Mouse (Mus musculus): ENCODE measurements at regions not wholly inside any gene's neighbourhood (a gene's known extent, or its start where the extent isn't known, plus 50 kb on each side); places are given as distances from the start of the nearest gene placed in this dataset.

GRCm38 (mm10) chr3:142979161-142979560 lies 97.4 kb upstream of the Pkn2 start:
- Histone ChIP-seq H3K27ac (no peak overlapping the region), H3K36me3 (no peaks in the 10 kb centered on the region), H3K27me3 (no peaks in the 10 kb centered on the region), H3K4me1 (no peaks in the 10 kb centered on the region), H3K4me3 (no peak overlapping the region), H3K9ac (no peak overlapping the region), H3K9me3 (no peaks in the 10 kb centered on the region), H3K4me2 (no peak overlapping the region)
- no peak for ATAC-seq (ENCODE audit: insufficient number of reproducible peaks, insufficient read depth, low FRiP score, low TSS enrichment, low read depth)
- 31% methylated on average over 4 of the region's 4 CpGs for WGBS

- Histone ChIP-seq H3K4me3 (no peak overlapping the region), H3K27ac (no peak overlapping the region), H3K36me3 (no peaks in the 10 kb centered on the region), H3K27me3 (no peaks in the 10 kb centered on the region), H3K4me1 (no peaks in the 10 kb centered on the region), H3K4me2 (no peak overlapping the region), H3K9me3 (no peaks in the 10 kb centered on the region), H3K9ac (no peak overlapping the region)
- ATAC-seq (ENCODE audit: insufficient number of reproducible peaks, insufficient read depth, low FRiP score, low TSS enrichment, low read depth), result no peak
- WGBS, result 83% methylated on average over 7 of the region's 7 CpGs
Observed at GRCm38 (mm10) chr3:142976519-142977394, 95.0 kb upstream of the Pkn2 start.

GRCm38 (mm10) chr3:142975606-142976005 lies 93.8 kb upstream of the Pkn2 start:
- Histone ChIP-seq H3K27ac (no peak overlapping the region), H3K9me3 (no peaks in the 10 kb centered on the region), H3K4me3 (no peak overlapping the region), H3K27me3 (no peaks in the 10 kb centered on the region), H3K4me1 (no peaks in the 10 kb centered on the region), H3K9ac (no peak overlapping the region), H3K36me3 (no peaks in the 10 kb centered on the region), H3K4me2 (no peak overlapping the region)
- 87% methylated on average over 8 of the region's 8 CpGs for WGBS
- no peak for ATAC-seq (ENCODE audit: insufficient number of reproducible peaks, insufficient read depth, low FRiP score, low TSS enrichment, low read depth)

GRCm38 (mm10) chr3:142969501-142969900 lies 87.7 kb upstream of the Pkn2 start:
- Histone ChIP-seq H3K27me3 (no peaks in the 10 kb centered on the region), H3K27ac (no peak overlapping the region), H3K36me3 (no peaks in the 10 kb centered on the region), H3K9me3 (no peaks in the 10 kb centered on the region), H3K4me3 (no peak overlapping the region), H3K4me1 (no peaks in the 10 kb centered on the region), H3K9ac (no peak overlapping the region), H3K4me2 (no peak overlapping the region)
- WGBS, result 71% methylated on average over 2 of the region's 2 CpGs
- ATAC-seq (ENCODE audit: insufficient number of reproducible peaks, insufficient read depth, low FRiP score, low TSS enrichment, low read depth), result no peak

- H3K27ac ChIP-seq, result no peak overlapping the region
- H3K4me1 ChIP-seq, result no peaks in the 10 kb centered on the region
- H3K36me3 ChIP-seq, result no peaks in the 10 kb centered on the region
- no peak for ATAC-seq (ENCODE audit: insufficient number of reproducible peaks, insufficient read depth, low FRiP score, low TSS enrichment, low read depth)
- no peaks in the 10 kb centered on the region for H3K27me3 ChIP-seq
- no peak overlapping the region for H3K4me2 ChIP-seq
- 66% methylated on average over 4 of the region's 4 CpGs for WGBS
- H3K9me3 ChIP-seq, result no peaks in the 10 kb centered on the region
- H3K4me3 ChIP-seq, result no peak overlapping the region
- no peak overlapping the region for H3K9ac ChIP-seq
Observed at GRCm38 (mm10) chr3:142965604-142966003, 83.8 kb upstream of the Pkn2 start.

- no peak for ATAC-seq (ENCODE audit: insufficient number of reproducible peaks, insufficient read depth, low FRiP score, low TSS enrichment, low read depth)
- Histone ChIP-seq H3K36me3 (no peaks in the 10 kb centered on the region), H3K4me1 (no peaks in the 10 kb centered on the region), H3K4me2 (no peak overlapping the region), H3K27ac (no peak overlapping the region), H3K27me3 (no peaks in the 10 kb centered on the region), H3K9me3 (no peaks in the 10 kb centered on the region), H3K9ac (no peak overlapping the region), H3K4me3 (no peak overlapping the region)
- 88% methylated on average over 4 of the region's 4 CpGs for WGBS
Observed at GRCm38 (mm10) chr3:142963818-142964372, 82.1 kb upstream of the Pkn2 start.

- Histone ChIP-seq H3K27me3 (no peaks in the 10 kb centered on the region), H3K27ac (no peak overlapping the region), H3K9ac (no peak overlapping the region), H3K4me2 (no peak overlapping the region), H3K9me3 (no peaks in the 10 kb centered on the region), H3K4me1 (no peaks in the 10 kb centered on the region), H3K36me3 (no peaks in the 10 kb centered on the region), H3K4me3 (no peak overlapping the region)
- ATAC-seq (ENCODE audit: insufficient number of reproducible peaks, insufficient read depth, low FRiP score, low TSS enrichment, low read depth), result no peak
- WGBS, result 73% methylated on average over 8 of the region's 8 CpGs
Observed at GRCm38 (mm10) chr3:142957768-142958167, 76.0 kb upstream of the Pkn2 start.

- no peak for ATAC-seq (ENCODE audit: insufficient number of reproducible peaks, insufficient read depth, low FRiP score, low TSS enrichment, low read depth)
- H3K4me1 ChIP-seq, result no peaks in the 10 kb centered on the region
- H3K36me3 ChIP-seq, result no peaks in the 10 kb centered on the region
- H3K4me3 ChIP-seq, result no peak overlapping the region
- H3K9ac ChIP-seq, result no peak overlapping the region
- no peak overlapping the region for H3K27ac ChIP-seq
- H3K4me2 ChIP-seq, result no peak overlapping the region
- H3K9me3 ChIP-seq, result no peaks in the 10 kb centered on the region
- WGBS, result 34% methylated on average over 7 of the region's 7 CpGs
- H3K27me3 ChIP-seq, result no peaks in the 10 kb centered on the region
Observed at GRCm38 (mm10) chr3:142948771-142949170, 67.0 kb upstream of the Pkn2 start.

GRCm38 (mm10) chr3:142941319-142942024 lies 59.7 kb upstream of the Pkn2 start:
- Histone ChIP-seq H3K36me3 (no peaks in the 10 kb centered on the region), H3K27me3 (no peaks in the 10 kb centered on the region), H3K4me3 (no peak overlapping the region), H3K9me3 (no peaks in the 10 kb centered on the region), H3K4me1 (0 out of 2 replicates have a peak, but pooled peaks cover 3% of the 10 kb centered on the region), H3K9ac (no peak overlapping the region), H3K27ac (no peak overlapping the region), H3K4me2 (no peak overlapping the region)
- WGBS, result 46% methylated on average over 6 of the region's 6 CpGs
- ATAC-seq (ENCODE audit: insufficient number of reproducible peaks, insufficient read depth, low FRiP score, low TSS enrichment, low read depth), result no peak

- Histone ChIP-seq H3K9ac (no peak overlapping the region), H3K27ac (no peak overlapping the region), H3K9me3 (no peaks in the 10 kb centered on the region), H3K36me3 (no peaks in the 10 kb centered on the region), H3K4me1 (0 out of 2 replicates have a peak, but pooled peaks cover 3% of the 10 kb centered on the region), H3K4me3 (no peak overlapping the region), H3K27me3 (no peaks in the 10 kb centered on the region), H3K4me2 (no peak overlapping the region)
- no peak for ATAC-seq (ENCODE audit: insufficient number of reproducible peaks, insufficient read depth, low FRiP score, low TSS enrichment, low read depth)
- WGBS, result 65% methylated on average over 5 of the region's 5 CpGs
Observed at GRCm38 (mm10) chr3:142940874-142941273, 59.1 kb upstream of the Pkn2 start.

GRCm38 (mm10) chr3:142939773-142940172 lies 58.0 kb upstream of the Pkn2 start:
- Histone ChIP-seq H3K9me3 (no peaks in the 10 kb centered on the region), H3K4me3 (no peak overlapping the region), H3K27ac (no peak overlapping the region), H3K9ac (no peak overlapping the region), H3K36me3 (no peaks in the 10 kb centered on the region), H3K4me1 (0 out of 2 replicates have a peak, but pooled peaks cover 3% of the 10 kb centered on the region), H3K27me3 (no peaks in the 10 kb centered on the region), H3K4me2 (no peak overlapping the region)
- 85% methylated on average over 1 of the region's 1 CpGs for WGBS
- ATAC-seq (ENCODE audit: insufficient number of reproducible peaks, insufficient read depth, low FRiP score, low TSS enrichment, low read depth), result no peak

GRCm38 (mm10) chr3:142935949-142936348 lies 54.1 kb upstream of the Pkn2 start:
- WGBS, result 71% methylated on average over 5 of the region's 5 CpGs
- Histone ChIP-seq H3K27me3 (no peaks in the 10 kb centered on the region), H3K9me3 (no peaks in the 10 kb centered on the region), H3K4me2 (no peak overlapping the region), H3K4me3 (no peak overlapping the region), H3K27ac (no peak overlapping the region), H3K4me1 (no peaks in the 10 kb centered on the region), H3K36me3 (no peaks in the 10 kb centered on the region), H3K9ac (no peak overlapping the region)
- ATAC-seq (ENCODE audit: insufficient number of reproducible peaks, insufficient read depth, low FRiP score, low TSS enrichment, low read depth), result no peak

Measured in embryonic facial prominence, embryonic 13.5 days (tissue).